ENCODE assay signal across 13 mouse cellular contexts in the genomic region with DNA sequence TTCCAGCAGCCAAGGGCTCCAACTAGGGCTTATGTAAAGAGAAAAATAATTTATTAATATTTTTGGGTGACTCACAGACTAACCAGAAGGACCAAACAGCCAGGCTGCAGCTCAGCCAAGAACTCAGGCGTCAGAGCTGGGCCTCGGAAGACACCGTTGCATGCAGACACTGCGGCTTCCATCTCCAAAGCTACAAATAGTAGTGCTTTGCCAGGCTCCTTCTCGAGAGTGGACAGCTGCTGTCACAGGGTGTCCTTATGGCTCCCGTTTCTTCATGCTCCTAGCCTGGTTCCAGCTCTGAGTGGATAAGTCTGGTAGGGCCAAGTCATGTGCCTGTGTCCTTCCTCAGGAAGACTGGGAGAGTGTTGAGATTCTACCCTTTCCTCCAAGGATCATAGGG.
DNase-seq lines count a peak whose midpoint lies in the region; TF ChIP-seq lines count a peak whose summit lies in the region.
"Had no signal": no experiment of that assay in that cellular context is flagged by ENCODE, and none has a peak within 500 bp of the region (broad histone marks: within the 10 kb centered on the region; RNA-seq: fewer than 3 reads in every experiment).

No protein-coding gene starts in this region.

- no peaks in the 10 kb centered on the region for H3K4me1 ChIP-seq in lung, adult 2 months (ENCODE audit: control insufficient read depth, insufficient read depth, low read length)
- H3K4me1 ChIP-seq: heart, embryonic 15.5 days had no signal

- no peak for TF ChIP-seq CTCF in lung, adult 2 months (IDR thresholded peaks at IDR 0.05; ENCODE audit: insufficient read depth, low read length)

- no peak for TF ChIP-seq POLR2A in lung, adult 2 months (IDR thresholded peaks at IDR 0.05; ENCODE audit: borderline replicate concordance, extremely low read depth, low read depth, low read length)

- peak; percentile 10 for DNase-seq in lung, postnatal 14 days
- no peak for DNase-seq in lung, adult 2 months
- DNase-seq in cerebellum, adult 11 months = peak; percentile 92
- DNase-seq in gastrocnemius, postnatal 10 days = peak; percentile 7
- peak; percentile 19 to 39 for DNase-seq in layer of hippocampus, postnatal 10 days (ENCODE audit: low spot score in 2 of 2)
- DNase-seq in testis, postnatal 10 days (ENCODE audit: low spot score) = no peak
- DNase-seq in frontal cortex, postnatal 14 days (ENCODE audit: low spot score in 2 of 2) = no peak
- DNase-seq in ovary, postnatal 14 days (ENCODE audit: low spot score) = no peak
- DNase-seq: liver, embryonic 13.5 days; right cerebral cortex, postnatal 25 days had no signal

- H3K4me3 ChIP-seq in lung, adult 2 months (replicated peaks; ENCODE audit: extremely low read depth, low read depth, low read length) = no peak overlapping the region
- H3K4me3 ChIP-seq: embryonic facial prominence, embryonic 12.5 days; heart, embryonic 15.5 days; kidney, embryonic 15.5 days; liver, embryonic 13.5 days had no signal

- 74% methylated on average over 6 of the region's 6 CpGs for WGBS in lung, adult 2 months

Comparison
In these comparisons a context has a peak if more than half of its experiments do, and no peak if none do; other contexts are left out.
1. DNase-seq: peak in lung, postnatal 14 days (single experiment), cerebellum, adult 11 months (single experiment), gastrocnemius, postnatal 10 days (single experiment) and layer of hippocampus, postnatal 10 days (2 of 2); none in lung, adult 2 months (single experiment), testis, postnatal 10 days (single experiment), frontal cortex, postnatal 14 days (0 of 2) and ovary, postnatal 14 days (single experiment).